Mouse (Mus musculus) spleen, postnatal 14 days (tissue): ENCODE measurements around the gene Itpka.
A peak's percentile ranks its signal among the peaks of the same experiment; 100 is the strongest.
"Not testable (repeated sequence)": the region's sequence is repeated elsewhere in the genome, so short reads cannot be mapped to it uniquely, and the experiment has no call there.

Experiments
- DNase-seq, 2 experiments: peaks; one replicate each; pipeline ENCODE4 v3.0.0; 2021 to 2022; ENCODE audit warnings: low spot score in 2 of 2

Itpka gene

DNA sequence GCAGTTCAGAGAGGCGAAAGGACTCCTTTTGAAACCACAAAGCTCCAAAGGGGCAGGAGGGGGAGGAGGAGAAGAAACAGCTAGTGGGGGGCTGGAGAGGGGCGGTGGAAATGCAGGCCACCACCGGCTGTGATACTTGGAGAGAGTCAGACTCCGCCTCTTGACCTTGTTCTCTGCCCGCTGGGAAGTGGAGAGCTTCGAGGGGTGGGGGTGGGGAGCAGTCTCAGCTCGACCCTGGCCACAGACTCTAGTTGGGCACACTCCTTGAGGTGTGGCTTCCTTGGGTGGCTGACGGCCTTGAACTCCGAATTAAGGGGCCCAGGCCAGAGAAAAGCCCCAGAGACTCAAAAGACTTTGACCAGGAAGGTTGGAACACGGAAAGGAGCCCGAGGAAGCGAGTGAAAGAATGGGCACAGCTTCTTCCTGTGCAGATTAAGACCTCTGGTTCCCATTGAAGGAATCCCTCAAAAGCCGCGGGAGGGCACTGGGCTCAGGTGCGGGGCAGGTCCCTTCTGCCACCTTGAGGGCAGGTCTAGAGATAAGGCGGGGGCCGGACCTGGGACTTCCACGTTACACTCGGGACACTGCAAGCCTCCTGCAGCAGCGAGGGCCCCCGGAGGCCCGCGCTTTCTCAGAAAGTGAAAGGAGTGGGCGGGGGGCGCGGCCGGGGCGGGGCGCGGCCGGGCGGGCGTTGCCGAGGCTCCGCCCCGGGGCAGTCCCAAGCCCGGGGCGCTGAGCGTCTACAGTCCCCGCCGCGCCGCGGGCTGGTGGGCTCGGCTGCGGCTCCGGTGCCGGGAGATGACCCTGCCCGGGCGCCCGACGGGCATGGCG lies at the start of gene Itpka:
Gene Itpka (plus strand): TSS at position 757 of the 831 bp plus-strand sequence.
- DNase-seq, result peak in 1 of 2 experiments; percentile 49

GRCm38 (mm10) chr2:119694826-119695225 lies 47.3 kb upstream of the Itpka start:
- no peak for DNase-seq

DNA sequence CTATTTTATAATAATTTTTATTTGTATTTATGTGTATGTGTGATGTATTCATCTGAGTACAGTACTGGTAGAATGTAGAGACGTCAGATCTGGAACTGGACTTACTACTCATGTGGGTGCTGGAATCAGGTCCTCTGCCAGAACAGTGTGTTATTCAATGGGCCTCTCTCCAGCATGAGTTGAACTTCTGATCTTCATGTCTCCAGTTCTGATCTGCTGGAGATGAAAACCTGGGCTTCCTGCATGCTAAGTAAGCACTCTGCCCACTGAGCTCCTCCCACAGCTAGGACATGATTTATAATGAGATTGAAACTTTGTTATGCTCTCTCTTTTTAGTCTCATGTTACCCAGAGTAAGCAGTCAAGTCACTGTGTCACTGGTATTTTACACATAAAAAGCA lies 46.0 kb upstream of the Itpka start:
- no peak for DNase-seq

GRCm38 (mm10) chr2:119698472-119698871 lies 43.7 kb upstream of the Itpka start:
- DNase-seq, result peak; percentile 16 to 35

DNA sequence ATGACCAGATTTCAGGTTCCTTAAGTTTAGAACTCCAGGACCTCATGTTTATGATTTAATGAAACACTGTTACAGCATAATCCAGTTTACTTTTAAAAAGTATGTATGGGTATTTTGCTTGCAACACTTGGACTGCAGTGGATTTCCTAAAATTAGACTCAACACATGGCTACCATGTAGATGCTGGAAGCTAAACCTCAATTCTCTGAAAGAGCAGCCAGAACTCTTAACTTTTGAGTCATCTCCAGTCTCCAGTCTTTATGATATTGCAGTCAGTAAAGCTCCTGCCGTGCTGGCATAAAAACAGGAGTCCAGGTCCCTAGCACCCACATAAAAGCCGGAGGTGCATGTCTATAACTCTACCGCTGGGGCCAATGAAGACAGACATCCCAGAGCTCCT lies 42.2 kb upstream of the Itpka start:
- no peak for DNase-seq

- DNase-seq, result no peak
Observed at GRCm38 (mm10) chr2:119703171-119703570, 39.0 kb upstream of the Itpka start.

GRCm38 (mm10) chr2:119707676-119708075 lies 34.5 kb upstream of the Itpka start:
- no peak for DNase-seq

DNA sequence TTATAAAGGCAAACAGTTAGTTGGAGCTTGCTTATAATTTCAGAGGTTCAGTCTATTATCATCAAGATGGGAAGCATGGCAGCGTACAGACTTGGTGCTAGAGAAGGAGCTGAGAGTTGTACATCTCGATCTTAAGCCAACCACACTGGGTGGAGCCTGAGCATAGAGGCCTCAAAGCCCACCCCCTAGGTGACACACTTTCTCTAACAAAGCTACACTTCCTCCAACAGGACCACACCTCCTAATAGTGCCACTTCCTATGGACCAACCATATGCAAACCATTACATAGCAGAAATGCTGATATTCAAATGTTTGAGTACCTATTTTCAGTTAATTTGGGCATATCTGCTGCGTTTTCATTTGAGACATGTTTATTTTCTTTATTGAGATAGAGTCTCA lies 32.1 kb upstream of the Itpka start:
- no peak for DNase-seq

GRCm38 (mm10) chr2:119715868-119716267 lies 26.3 kb upstream of the Itpka start:
- DNase-seq, result not testable (repeated sequence)

DNA sequence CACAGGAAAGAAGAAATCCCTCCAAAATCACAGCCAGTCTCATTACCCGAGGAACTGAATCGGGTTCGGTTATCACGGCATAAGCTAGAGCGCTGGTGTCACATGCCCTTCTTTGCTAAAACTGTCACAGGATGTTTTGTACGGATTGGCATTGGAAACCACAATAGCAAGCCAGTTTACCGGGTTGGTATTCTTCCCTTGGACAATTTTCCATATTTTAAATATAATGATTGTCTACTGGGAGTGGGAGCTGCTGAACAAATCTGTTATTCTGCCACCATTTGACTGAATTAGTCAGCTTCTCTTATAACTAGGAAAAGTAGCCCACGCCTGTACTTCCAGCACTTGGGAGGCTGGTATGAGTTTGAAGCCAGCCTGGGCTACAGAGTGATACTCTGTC lies 21.1 kb upstream of the Itpka start:
- DNase-seq, result no peak

DNA sequence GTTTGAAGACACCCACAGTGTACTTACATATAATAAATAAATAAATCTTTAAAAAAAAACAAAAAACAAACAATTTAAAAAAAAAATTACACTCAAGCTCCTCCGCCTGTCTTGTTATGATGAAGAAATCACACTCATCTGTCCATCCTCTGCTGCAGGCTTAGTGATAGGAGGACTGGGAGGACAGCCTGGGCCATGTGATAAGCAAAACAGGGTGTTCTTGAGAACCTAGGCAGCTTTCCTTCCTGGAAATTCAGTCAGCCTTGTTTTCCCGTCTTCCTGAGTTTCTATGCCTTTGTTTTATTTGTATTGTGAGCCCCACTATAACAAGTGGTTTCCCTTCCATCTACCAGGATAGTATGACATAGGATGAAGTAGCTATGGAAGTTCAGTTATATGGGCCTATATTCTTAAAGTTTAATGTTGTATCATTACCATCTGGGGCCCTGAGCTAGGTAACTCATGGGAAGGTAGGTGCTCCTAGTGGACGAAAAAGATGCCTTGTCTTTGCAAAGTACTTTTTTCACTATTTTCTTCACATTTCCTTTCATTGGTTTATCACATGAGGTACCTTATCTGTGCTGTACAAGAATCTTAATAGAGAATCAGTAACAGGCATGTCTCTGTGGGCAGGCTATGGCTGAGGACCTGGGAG lies 14.2 kb upstream of the Itpka start:
- no peak for DNase-seq

DNA sequence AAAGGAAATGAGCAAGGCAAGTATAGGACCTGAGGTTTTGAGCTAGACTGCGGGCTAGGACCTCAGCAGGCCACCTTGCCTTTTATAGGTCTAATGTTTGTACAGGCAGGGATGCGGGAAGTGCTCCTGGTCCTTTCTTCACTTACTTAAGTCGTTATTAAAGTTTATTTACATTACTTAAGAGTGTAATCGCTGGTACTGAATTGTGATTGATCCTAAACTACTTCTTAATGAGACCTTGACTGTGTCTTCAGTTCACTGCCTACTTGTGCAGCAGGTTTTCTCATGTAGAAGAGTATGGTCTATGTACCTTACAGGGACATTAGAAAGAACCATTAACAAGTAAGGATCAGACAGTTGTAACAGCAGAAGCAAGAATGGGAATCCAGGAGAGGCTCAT lies 11.4 kb upstream of the Itpka start:
- no peak for DNase-seq

GRCm38 (mm10) chr2:119737124-119737523 lies 5.0 kb upstream of the Itpka start:
- DNase-seq, result no peak

GRCm38 (mm10) chr2:119740567-119740966 lies 1.6 kb upstream of the Itpka start:
- DNase-seq, result no peak

- peak in 1 of 2 experiments; percentile 35 for DNase-seq
Observed at GRCm38 (mm10) chr2:119742461-119743175, 481 bp downstream of the Itpka start.

GRCm38 (mm10) chr2:119743176-119743807 lies 1.2 kb downstream of the Itpka start:
- no peak for DNase-seq

- no peak for DNase-seq
Observed at GRCm38 (mm10) chr2:119743808-119744162, 1.6 kb downstream of the Itpka start.

- no peak for DNase-seq
Observed at GRCm38 (mm10) chr2:119744163-119745111, 2.3 kb downstream of the Itpka start.

DNA sequence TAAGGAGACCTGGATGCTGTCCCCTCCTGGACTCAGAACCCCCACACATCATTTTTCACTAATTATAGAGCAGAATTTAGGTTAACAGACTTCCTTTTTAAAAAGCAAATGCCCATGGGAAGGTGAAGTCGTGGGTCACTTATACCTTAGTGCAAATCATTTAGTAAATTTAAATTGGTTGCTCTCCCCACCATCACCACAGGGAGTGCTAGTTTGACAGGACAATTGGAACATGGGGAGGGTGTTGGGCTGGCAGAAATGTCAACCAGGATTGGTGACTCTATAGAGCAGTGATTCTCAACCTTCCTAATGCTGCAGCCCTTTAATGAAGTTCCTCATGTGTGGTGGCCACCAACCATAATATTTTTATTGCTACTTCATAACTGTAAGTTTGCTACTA lies 3.1 kb downstream of the Itpka start:
- no peak for DNase-seq

GRCm38 (mm10) chr2:119747554-119747953 lies 5.4 kb downstream of the Itpka start:
- DNase-seq, result no peak

DNA sequence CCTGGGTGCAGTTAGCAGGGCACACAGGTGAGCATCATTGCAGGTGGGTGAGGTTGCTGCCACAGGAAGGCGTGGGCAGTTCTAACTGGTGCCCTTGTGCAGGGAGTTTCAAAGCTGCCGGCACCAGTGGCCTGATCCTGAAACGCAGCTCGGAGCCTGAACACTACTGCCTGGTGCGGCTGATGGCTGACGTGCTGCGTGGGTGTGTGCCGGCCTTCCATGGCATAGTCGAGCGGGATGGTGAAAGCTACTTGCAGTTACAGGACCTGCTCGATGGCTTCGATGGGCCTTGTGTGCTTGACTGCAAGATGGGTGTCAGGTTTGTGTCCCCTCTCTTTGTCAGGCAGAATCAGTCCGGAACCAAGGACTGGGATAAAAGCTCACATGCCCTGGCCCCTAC lies 7.1 kb downstream of the Itpka start:
- no peak for DNase-seq
